Mouse (Mus musculus): Measurements from ENCODE around the gene Thap8. TPM values are rescaled to one million over a fixed set of nuclear protein-coding genes. Genes with fewer than 3 reads are reported as not detected.

Thap8 gene
- polyA plus RNA-seq, 1 experiment from 2014 or later, result 0.26 TPM

DNA sequence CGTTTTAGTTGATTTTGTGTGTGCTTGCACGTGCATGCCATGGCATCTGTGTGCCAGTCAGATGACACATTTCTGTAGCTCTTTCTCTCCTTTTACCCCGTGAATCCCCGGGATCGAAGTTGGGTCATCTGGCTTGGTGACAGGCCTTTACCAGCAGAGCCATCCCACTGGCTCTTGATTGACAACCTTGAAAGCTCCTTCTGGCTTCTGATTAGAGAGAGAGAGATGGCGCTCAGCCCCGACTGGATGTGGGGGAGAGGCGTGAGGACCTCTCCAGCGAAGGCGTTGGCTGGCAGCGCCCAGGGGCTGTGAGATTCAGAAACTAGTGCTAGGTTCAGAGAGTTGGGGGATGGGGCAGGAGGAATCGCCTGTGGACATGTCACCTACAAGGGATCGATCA, 13.9 kb downstream of the Thap8 start:
- Histone ChIP-seq H3K9me3 (ENCODE audit: low read depth, low read length) (no peaks in the 10 kb centered on the region), H3K4me2 (no peak overlapping the region), H3K9ac (no peak overlapping the region), H3K27ac (ENCODE audit: low read depth) (no peak overlapping the region), H3K4me1 (ENCODE audit: insufficient read depth) (peaks cover 5% of the 10 kb centered on the region; the same call in 1 of the 2 replicates), H3K4me3 (ENCODE audit: low read depth, low read length) (no peak overlapping the region), H3K36me3 (ENCODE audit: insufficient read depth) (peaks cover 34% of the 10 kb centered on the region), H3K27me3 (ENCODE audit: insufficient read depth, low read length) (no peaks in the 10 kb centered on the region)
- no peak for DNase-seq
- no peak for TF ChIP-seq CTCF (IDR thresholded peaks at IDR 0.05; ENCODE audit: low read depth)
- WGBS, result 81% methylated on average over 13 of the region's 13 CpGs
- ATAC-seq (ENCODE audit: insufficient read depth), result no peak

GRCm38 (mm10) chr7:30294296-30294695, 14.4 kb downstream of the Thap8 start:
- H3K9me3 ChIP-seq (ENCODE audit: low read depth, low read length), result no peaks in the 10 kb centered on the region
- no peaks in the 10 kb centered on the region for H3K27me3 ChIP-seq (ENCODE audit: insufficient read depth, low read length)
- 79% methylated on average over 5 of the region's 5 CpGs for WGBS
- H3K9ac ChIP-seq, result no peak overlapping the region
- DNase-seq (no peak), ATAC-seq (ENCODE audit: insufficient read depth) (no peak)
- peaks cover 5% of the 10 kb centered on the region; the same call in 1 of the 2 replicates for H3K4me1 ChIP-seq (ENCODE audit: insufficient read depth)
- no peak for TF ChIP-seq CTCF (IDR thresholded peaks at IDR 0.05; ENCODE audit: low read depth)
- H3K4me2 ChIP-seq, result no peak overlapping the region
- H3K36me3 ChIP-seq (ENCODE audit: insufficient read depth), result peaks cover 39% of the 10 kb centered on the region
- H3K4me3 ChIP-seq (ENCODE audit: low read depth, low read length), result no peak overlapping the region
- H3K27ac ChIP-seq (ENCODE audit: low read depth), result no peak overlapping the region

DNA sequence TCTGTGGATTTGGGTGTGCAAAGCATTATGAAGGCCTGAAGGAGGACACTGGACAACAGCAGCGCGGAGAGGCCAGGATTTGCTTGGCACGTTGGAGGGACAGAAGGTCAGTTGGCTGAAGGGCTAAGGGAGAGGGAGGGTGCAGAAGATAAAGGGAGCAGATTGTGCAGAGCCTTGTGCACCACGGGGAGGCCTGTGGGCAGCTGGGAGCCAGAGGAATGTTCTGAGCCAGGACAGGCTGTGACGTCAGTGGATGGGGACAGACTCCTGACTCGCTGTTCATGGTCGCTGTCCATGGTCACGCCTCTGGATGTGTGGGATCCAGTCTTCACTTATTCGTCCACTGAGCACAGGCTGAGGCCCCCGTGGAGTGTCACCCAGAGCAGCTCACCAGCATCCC, 15.2 kb downstream of the Thap8 start:
- DNase-seq, result peak; percentile 57
- no peak for TF ChIP-seq CTCF (IDR thresholded peaks at IDR 0.05; ENCODE audit: low read depth)
- Histone ChIP-seq H3K4me2 (no peak overlapping the region), H3K4me1 (ENCODE audit: insufficient read depth) (peaks cover 5% of the 10 kb centered on the region; the same call in 1 of the 2 replicates), H3K27me3 (ENCODE audit: insufficient read depth, low read length) (no peaks in the 10 kb centered on the region), H3K4me3 (ENCODE audit: low read depth, low read length) (no peak overlapping the region), H3K9me3 (ENCODE audit: low read depth, low read length) (no peaks in the 10 kb centered on the region), H3K9ac (no peak overlapping the region), H3K27ac (ENCODE audit: low read depth) (no peak overlapping the region), H3K36me3 (ENCODE audit: insufficient read depth) (peaks cover 46% of the 10 kb centered on the region)
- WGBS, result 58% methylated on average over 10 of the region's 10 CpGs
- ATAC-seq (ENCODE audit: insufficient read depth), result no peak

- H3K4me3 ChIP-seq (ENCODE audit: low read depth, low read length), result no peak overlapping the region
- ATAC-seq (ENCODE audit: insufficient read depth) (no peak), DNase-seq (no peak)
- H3K27me3 ChIP-seq (ENCODE audit: insufficient read depth, low read length), result no peaks in the 10 kb centered on the region
- H3K9me3 ChIP-seq (ENCODE audit: low read depth, low read length), result no peaks in the 10 kb centered on the region
- H3K9ac ChIP-seq, result no peak overlapping the region
- H3K4me2 ChIP-seq, result no peak overlapping the region
- no peaks in the 10 kb centered on the region for H3K4me1 ChIP-seq (ENCODE audit: insufficient read depth)
- no peak for TF ChIP-seq CTCF (IDR thresholded peaks at IDR 0.05; ENCODE audit: low read depth)
- H3K27ac ChIP-seq (ENCODE audit: low read depth), result no peak overlapping the region
- 92% methylated on average over 15 of the region's 15 CpGs for WGBS
- H3K36me3 ChIP-seq (ENCODE audit: insufficient read depth), result peaks cover 52% of the 10 kb centered on the region
Observed at GRCm38 (mm10) chr7:30296816-30297215, 16.9 kb downstream of the Thap8 start.

DNA sequence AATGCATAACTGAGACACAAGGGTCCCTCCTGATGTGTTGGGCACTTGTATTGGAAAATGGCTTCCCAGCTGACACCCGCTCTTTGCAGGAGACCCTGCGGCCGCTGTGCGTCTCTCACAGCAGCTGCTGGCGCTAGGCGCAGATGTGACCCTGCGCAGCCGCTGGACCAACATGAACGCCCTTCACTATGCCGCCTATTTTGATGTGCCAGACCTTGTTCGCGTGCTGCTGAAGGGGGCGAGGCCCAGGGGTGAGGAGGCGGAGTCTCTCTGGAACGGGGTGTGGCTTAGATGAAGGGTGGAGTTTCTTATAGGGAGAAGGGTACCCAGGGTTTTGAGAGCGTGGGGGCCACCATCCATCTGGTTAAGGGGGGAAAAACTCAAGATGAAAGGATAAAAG, 17.4 kb downstream of the Thap8 start:
- no peak for ATAC-seq (ENCODE audit: insufficient read depth)
- no peak overlapping the region for H3K4me2 ChIP-seq
- H3K9ac ChIP-seq, result no peak overlapping the region
- DNase-seq, result no peak
- WGBS, result 77% methylated on average over 16 of the region's 16 CpGs
- no peaks in the 10 kb centered on the region for H3K4me1 ChIP-seq (ENCODE audit: insufficient read depth)
- H3K27me3 ChIP-seq (ENCODE audit: insufficient read depth, low read length), result no peaks in the 10 kb centered on the region
- H3K36me3 ChIP-seq (ENCODE audit: insufficient read depth), result peaks cover 56% of the 10 kb centered on the region
- H3K9me3 ChIP-seq (ENCODE audit: low read depth, low read length), result no peaks in the 10 kb centered on the region
- TF ChIP-seq CTCF (IDR thresholded peaks at IDR 0.05; ENCODE audit: low read depth), result no peak
- H3K27ac ChIP-seq (ENCODE audit: low read depth), result no peak overlapping the region
- H3K4me3 ChIP-seq (ENCODE audit: low read depth, low read length), result no peak overlapping the region

DNA sequence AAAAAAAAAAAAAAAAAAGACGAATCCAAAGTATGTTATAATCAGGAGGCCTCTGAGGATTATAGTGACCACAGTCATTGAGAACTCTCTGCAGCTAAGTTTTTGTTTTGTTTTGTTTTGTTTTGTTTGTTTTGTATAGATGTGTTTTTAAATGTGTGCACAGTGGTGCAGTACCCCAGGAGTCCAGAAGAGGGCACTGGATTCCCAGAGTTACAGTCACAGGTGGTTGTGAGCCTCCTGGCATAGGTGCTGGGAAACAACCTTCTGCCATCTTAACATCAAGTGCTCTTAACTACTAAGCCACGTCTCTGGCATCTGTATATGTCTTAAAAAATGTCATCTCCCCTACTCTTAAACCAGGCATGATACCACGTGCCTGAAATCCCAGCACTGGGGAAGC, 21.0 kb downstream of the Thap8 start:
- peaks cover 67% of the 10 kb centered on the region for H3K36me3 ChIP-seq (ENCODE audit: insufficient read depth)
- ATAC-seq (ENCODE audit: insufficient read depth), result no peak
- 53% methylated on average over 3 of the region's 3 CpGs for WGBS

DNA sequence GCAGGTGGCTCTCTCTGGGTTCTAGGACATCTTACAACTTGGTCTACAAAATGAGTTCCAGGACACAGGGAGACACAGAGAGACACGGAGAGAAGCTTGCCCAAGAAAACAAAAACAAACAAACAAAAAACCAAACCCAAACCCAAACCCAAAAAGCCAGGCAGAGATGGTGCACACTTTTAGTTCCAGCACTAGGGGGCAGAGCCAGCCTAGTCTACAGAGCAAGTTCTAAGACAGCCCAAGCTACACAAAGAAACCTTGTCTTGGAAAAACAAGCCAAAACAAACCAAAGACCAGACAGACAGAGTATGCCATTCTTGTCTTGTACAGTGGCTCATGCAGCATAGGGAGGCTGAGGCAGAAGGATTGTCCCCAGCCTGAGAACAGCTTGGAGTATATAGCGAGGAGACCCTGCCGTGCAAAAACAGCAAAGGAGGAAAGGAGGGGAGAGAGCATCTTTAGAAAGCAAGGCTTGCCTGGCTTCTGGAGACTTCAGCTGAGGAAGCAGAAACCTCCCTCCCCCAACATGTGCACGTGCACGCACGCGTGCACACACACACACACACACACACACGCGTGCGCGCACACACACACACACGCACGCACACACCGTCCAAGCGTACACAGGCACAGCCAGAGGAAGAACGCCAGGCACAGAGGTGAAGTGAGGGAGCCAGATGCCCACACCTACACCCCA, 26.3 kb downstream of the Thap8 start:
- H3K4me3 ChIP-seq (ENCODE audit: low read depth, low read length), result no peak overlapping the region
- ATAC-seq (ENCODE audit: insufficient read depth) (no peak), DNase-seq (peak; percentile 53)
- no peak overlapping the region for H3K9ac ChIP-seq
- no peak overlapping the region for H3K27ac ChIP-seq (ENCODE audit: low read depth)
- H3K9me3 ChIP-seq (ENCODE audit: low read depth, low read length), result no peaks in the 10 kb centered on the region
- H3K27me3 ChIP-seq (ENCODE audit: insufficient read depth, low read length), result no peaks in the 10 kb centered on the region
- peaks cover 42% of the 10 kb centered on the region; the same call in 1 of the 2 replicates for H3K36me3 ChIP-seq (ENCODE audit: insufficient read depth)
- H3K4me2 ChIP-seq, result no peak overlapping the region
- peaks cover 5% of the 10 kb centered on the region; the same call in 1 of the 2 replicates for H3K4me1 ChIP-seq (ENCODE audit: insufficient read depth)
- 88% methylated on average over 16 of the region's 16 CpGs for WGBS
- peak; percentile 64 for TF ChIP-seq CTCF (IDR thresholded peaks at IDR 0.05; ENCODE audit: low read depth)

More for the DNA sequence above, 21.0 kb downstream of the Thap8 start:
- no peaks in the 10 kb centered on the region for H3K9me3 ChIP-seq (ENCODE audit: low read depth, low read length)
- H3K4me1 ChIP-seq (ENCODE audit: insufficient read depth), result no peaks in the 10 kb centered on the region
- no peak overlapping the region for H3K27ac ChIP-seq (ENCODE audit: low read depth)
- peak; percentile 64 for DNase-seq
- H3K4me2 ChIP-seq, result no peak overlapping the region
- TF ChIP-seq CTCF (IDR thresholded peaks at IDR 0.05; ENCODE audit: low read depth), result peak; percentile 70
- H3K27me3 ChIP-seq (ENCODE audit: insufficient read depth, low read length), result no peaks in the 10 kb centered on the region
- no peak overlapping the region for H3K9ac ChIP-seq
- no peak overlapping the region for H3K4me3 ChIP-seq (ENCODE audit: low read depth, low read length)
